Mouse (Mus musculus): ENCODE data around the gene Yars. TPM values are rescaled to one million over a fixed set of nuclear protein-coding genes. Genes with fewer than 3 reads are reported as not detected.

The Yars gene
- 31.4 TPM for polyA plus RNA-seq (2017; shearing (Covaris generic))

DNA sequence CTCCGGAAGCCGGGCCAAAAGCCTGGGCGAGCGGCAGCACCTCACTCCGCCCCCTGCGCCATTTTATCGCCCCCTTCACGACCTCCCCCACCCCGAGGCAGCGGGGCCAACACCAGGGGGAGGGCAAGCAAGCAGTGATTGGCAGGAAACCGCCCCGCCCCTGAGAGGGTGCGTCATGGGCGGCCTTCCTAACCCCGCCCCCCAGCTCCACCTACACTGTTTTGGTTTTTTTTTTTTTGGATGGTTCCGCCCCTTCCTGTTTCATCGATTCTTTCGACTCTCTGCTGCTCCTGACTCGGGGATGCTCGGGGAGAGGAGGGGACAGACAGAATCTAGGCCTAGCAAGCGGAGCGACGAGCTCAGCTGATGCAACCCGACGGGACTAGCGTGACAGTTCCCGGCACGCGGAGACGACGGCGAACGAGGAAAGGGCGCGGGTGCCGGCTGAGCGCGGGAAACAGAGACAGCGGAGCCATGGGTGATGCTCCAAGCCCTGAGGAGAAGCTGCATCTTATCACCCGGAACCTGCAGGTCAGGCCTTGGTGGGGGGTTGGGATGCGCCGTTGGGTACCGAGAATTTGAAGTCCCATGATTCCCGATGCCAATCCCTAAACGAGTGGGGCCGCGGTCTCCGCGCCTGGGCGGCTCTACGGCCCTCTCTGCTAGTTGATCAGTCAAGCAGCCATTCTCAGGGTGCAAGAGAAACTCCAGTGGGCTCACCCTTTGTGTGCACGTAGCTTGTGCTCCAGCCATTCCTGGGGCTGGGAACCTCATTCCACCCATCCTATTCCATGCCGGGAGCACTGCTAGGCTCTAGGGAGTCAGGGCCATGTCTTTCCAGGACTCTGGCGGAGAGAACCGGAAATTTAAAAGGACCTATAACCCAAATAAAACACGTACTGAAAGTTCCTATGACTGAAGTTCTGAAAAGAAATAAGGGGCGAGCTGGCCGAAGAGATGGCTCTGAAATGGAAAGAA is at the start of gene Yars, which contains the start of gene S100pbp:
TSS of gene Yars (plus strand) at position 219 of the 978 bp plus-strand sequence.
TSS of gene S100pbp (minus strand) at position 186 of the 978 bp plus-strand sequence.

DNA sequence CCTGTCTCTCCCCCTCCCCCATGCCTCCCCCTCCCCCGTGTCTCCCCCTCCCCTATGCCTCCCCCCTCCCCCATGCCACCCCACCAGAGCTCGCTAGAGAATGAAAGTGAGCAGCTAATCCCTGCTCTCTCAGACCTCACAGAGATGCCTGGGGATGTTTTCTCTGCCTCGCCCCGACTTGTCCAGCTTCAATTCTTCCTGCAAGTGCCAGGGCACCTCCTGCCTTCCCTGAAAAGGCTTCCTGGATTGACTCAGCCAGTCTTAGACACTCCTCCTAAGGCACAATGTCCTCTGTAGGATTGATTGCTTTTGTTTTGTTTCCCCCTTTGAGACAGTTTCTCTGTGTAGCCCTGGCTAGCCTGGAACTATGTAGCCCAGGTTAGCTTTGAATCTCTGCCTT is 71.6 kb downstream of the Yars start, which contains the start of gene C77080:
TSS of gene C77080 (minus strand) at position 209 of the 400 bp plus-strand sequence.

Other genes with a start within 250 kb of the Yars start
- gene Azin2, start 227.3 kb upstream of the Yars start, polyA plus RNA-seq (2017; shearing (Covaris generic)) = 0.63 TPM
- 98.2 TPM for gene Ak2, start 197.8 kb upstream of the Yars start, polyA plus RNA-seq (2017; shearing (Covaris generic))
- gene Rnf19b, start 131.5 kb upstream of the Yars start, polyA plus RNA-seq (2017; shearing (Covaris generic)) = 118 TPM
- gene Tmem54, start 84.2 kb upstream of the Yars start, polyA plus RNA-seq (2017; shearing (Covaris generic)) = not detected
- not detected for gene Hpca, start 67.7 kb upstream of the Yars start, polyA plus RNA-seq (2017; shearing (Covaris generic))
- 0.27 TPM for gene Fndc5, start 52.8 kb upstream of the Yars start, polyA plus RNA-seq (2017; shearing (Covaris generic))
- 18.0 TPM for gene S100pbp, start within 50 bp of the Yars start, polyA plus RNA-seq (2017; shearing (Covaris generic))
- gene C77080, start 71.6 kb downstream of the Yars start, polyA plus RNA-seq (2017; shearing (Covaris generic)) = 0.20 TPM
- gene Sync, start 97.9 kb downstream of the Yars start, polyA plus RNA-seq (2017; shearing (Covaris generic)) = 0.22 TPM
- 255 TPM for gene Rbbp4, start 145.6 kb downstream of the Yars start, polyA plus RNA-seq (2017; shearing (Covaris generic))
- 29.9 TPM for gene Zbtb8os, start 145.9 kb downstream of the Yars start, polyA plus RNA-seq (2017; shearing (Covaris generic))
- 4.0 TPM for gene Zbtb8a, start 188.4 kb downstream of the Yars start, polyA plus RNA-seq (2017; shearing (Covaris generic))